Mouse (Mus musculus): Measurements from ENCODE around the gene Oas3. TPM values are rescaled to one million over a fixed set of nuclear protein-coding genes. Genes with fewer than 3 reads are reported as not detected.

Gene Oas3
- polyA plus RNA-seq, 1 experiment from 2014 or later, result 0.34 TPM

GRCm38 (mm10) chr5:120718600-120719378, 58.7 kb downstream of the Oas3 start:
- Histone ChIP-seq H3K4me3 (no peak overlapping the region), H3K36me3 (no peaks in the 10 kb centered on the region), H3K4me1 (replicated peaks) (peaks cover 5% of the 10 kb centered on the region), H3K27me3 (peaks cover 19% of the 10 kb centered on the region), H3K27ac (no peak overlapping the region), H3K9ac (no peak overlapping the region), H3K4me2 (no peak overlapping the region), H3K9me3 (replicated peaks) (no peaks in the 10 kb centered on the region)
- 54% methylated on average over 15 of the region's 15 CpGs for WGBS
- ATAC-seq (replicated peaks; ENCODE audit: insufficient number of reproducible peaks, insufficient read depth, low FRiP score, low read depth), result no peak

GRCm38 (mm10) chr5:120717136-120717535, 60.3 kb downstream of the Oas3 start:
- H3K9ac ChIP-seq, result no peak overlapping the region
- WGBS, result 66% methylated on average over 10 of the region's 10 CpGs
- H3K4me3 ChIP-seq, result no peak overlapping the region
- no peaks in the 10 kb centered on the region for H3K9me3 ChIP-seq (replicated peaks)
- peaks cover 34% of the 10 kb centered on the region for H3K27me3 ChIP-seq
- no peak overlapping the region for H3K27ac ChIP-seq
- 0 out of 2 replicates have a peak, but pooled peaks have one; percentile 20 for ATAC-seq (replicated peaks; ENCODE audit: insufficient number of reproducible peaks, insufficient read depth, low FRiP score, low read depth)
- H3K4me2 ChIP-seq, result no peak overlapping the region
- H3K36me3 ChIP-seq, result no peaks in the 10 kb centered on the region
- peaks cover 5% of the 10 kb centered on the region for H3K4me1 ChIP-seq (replicated peaks)

GRCm38 (mm10) chr5:120714314-120714713, 63.1 kb downstream of the Oas3 start:
- no peak overlapping the region for H3K9ac ChIP-seq
- H3K4me1 ChIP-seq (replicated peaks), result peaks cover 23% of the 10 kb centered on the region
- H3K4me3 ChIP-seq, result no peak overlapping the region
- ATAC-seq (replicated peaks; ENCODE audit: insufficient number of reproducible peaks, insufficient read depth, low FRiP score, low read depth), result no peak
- 3% methylated on average over 16 of the region's 16 CpGs for WGBS
- no peaks in the 10 kb centered on the region for H3K9me3 ChIP-seq (replicated peaks)
- peaks cover 63% of the 10 kb centered on the region for H3K27me3 ChIP-seq
- no peak overlapping the region for H3K4me2 ChIP-seq
- H3K36me3 ChIP-seq, result no peaks in the 10 kb centered on the region
- no peak overlapping the region for H3K27ac ChIP-seq

- Histone ChIP-seq H3K4me2 (no peak overlapping the region), H3K9ac (no peak overlapping the region), H3K4me1 (replicated peaks) (peaks cover 23% of the 10 kb centered on the region), H3K27me3 (peaks cover 79% of the 10 kb centered on the region), H3K4me3 (no peak overlapping the region), H3K9me3 (replicated peaks) (no peaks in the 10 kb centered on the region), H3K27ac (no peak overlapping the region), H3K36me3 (no peaks in the 10 kb centered on the region)
- WGBS, result 68% methylated on average over 8 of the region's 8 CpGs
- ATAC-seq (replicated peaks; ENCODE audit: insufficient number of reproducible peaks, insufficient read depth, low FRiP score, low read depth), result no peak
These were observed 64.7 kb downstream of the Oas3 start for GRCm38 (mm10) chr5:120712721-120713120.

- WGBS, result 33% methylated on average over 3 of the region's 3 CpGs
- no peak for ATAC-seq (replicated peaks; ENCODE audit: insufficient number of reproducible peaks, insufficient read depth, low FRiP score, low read depth)
- peaks cover 23% of the 10 kb centered on the region for H3K4me1 ChIP-seq (replicated peaks)
- peaks cover 87% of the 10 kb centered on the region for H3K27me3 ChIP-seq
- H3K4me2 ChIP-seq, result peak within 1 kb of the TSS; percentile 68
- peak within 1 kb of the TSS; percentile 38 for H3K9ac ChIP-seq
- H3K9me3 ChIP-seq (replicated peaks), result no peaks in the 10 kb centered on the region
- peak within 1 kb of the TSS; percentile 46 for H3K4me3 ChIP-seq
- H3K36me3 ChIP-seq, result no peaks in the 10 kb centered on the region
- no peak within 1 kb of the TSS for H3K27ac ChIP-seq
These were observed 65.6 kb downstream of the Oas3 start, which contains the start of gene Dtx1 for GRCm38 (mm10) chr5:120711827-120712226. TSS of gene Dtx1 (minus strand) at chr5:120711927.

- peak overlapping the region; percentile 46 for H3K4me3 ChIP-seq
- H3K4me1 ChIP-seq (replicated peaks), result peaks cover 26% of the 10 kb centered on the region
- H3K27ac ChIP-seq, result no peak overlapping the region
- peaks cover 92% of the 10 kb centered on the region for H3K27me3 ChIP-seq
- 3% methylated on average over 43 of the region's 43 CpGs for WGBS
- H3K36me3 ChIP-seq, result no peaks in the 10 kb centered on the region
- peak overlapping the region; percentile 68 for H3K4me2 ChIP-seq
- H3K9me3 ChIP-seq (replicated peaks), result no peaks in the 10 kb centered on the region
- peak overlapping the region; percentile 38 for H3K9ac ChIP-seq
- no peak for ATAC-seq (replicated peaks; ENCODE audit: insufficient number of reproducible peaks, insufficient read depth, low FRiP score, low read depth)
These were observed 66.0 kb downstream of the Oas3 start for GRCm38 (mm10) chr5:120711416-120711815.

GRCm38 (mm10) chr5:120710826-120711248, 66.6 kb downstream of the Oas3 start:
- no peaks in the 10 kb centered on the region for H3K36me3 ChIP-seq
- 2% methylated on average over 34 of the region's 34 CpGs for WGBS
- H3K4me2 ChIP-seq, result peak overlapping the region; percentile 68
- H3K9ac ChIP-seq, result peak overlapping the region; percentile 38; the same call in 1 of the 2 replicates
- peaks cover 94% of the 10 kb centered on the region for H3K27me3 ChIP-seq
- H3K4me1 ChIP-seq (replicated peaks), result peaks cover 27% of the 10 kb centered on the region
- no peak for ATAC-seq (replicated peaks; ENCODE audit: insufficient number of reproducible peaks, insufficient read depth, low FRiP score, low read depth)
- peak overlapping the region; percentile 46 for H3K4me3 ChIP-seq
- no peak overlapping the region for H3K27ac ChIP-seq
- H3K9me3 ChIP-seq (replicated peaks), result no peaks in the 10 kb centered on the region

GRCm38 (mm10) chr5:120710161-120710825, 67.2 kb downstream of the Oas3 start:
- Histone ChIP-seq H3K36me3 (no peaks in the 10 kb centered on the region), H3K27ac (no peak overlapping the region), H3K9me3 (replicated peaks) (no peaks in the 10 kb centered on the region), H3K9ac (peak overlapping the region; percentile 38; the same call in 1 of the 2 replicates), H3K4me2 (peak overlapping the region; percentile 68), H3K4me3 (peak overlapping the region; percentile 46), H3K27me3 (peaks cover 95% of the 10 kb centered on the region), H3K4me1 (replicated peaks) (peaks cover 24% of the 10 kb centered on the region)
- ATAC-seq (replicated peaks; ENCODE audit: insufficient number of reproducible peaks, insufficient read depth, low FRiP score, low read depth), result 0 out of 2 replicates have a peak, but pooled peaks have one; percentile 11
- WGBS, result 4% methylated on average over 40 of the region's 40 CpGs

- Histone ChIP-seq H3K4me1 (replicated peaks) (peaks cover 22% of the 10 kb centered on the region), H3K4me3 (no peak overlapping the region), H3K9ac (no peak overlapping the region), H3K36me3 (no peaks in the 10 kb centered on the region), H3K4me2 (0 out of 2 replicates have a peak overlapping the region, but pooled peaks have one; percentile 21), H3K27me3 (peaks cover 92% of the 10 kb centered on the region), H3K9me3 (replicated peaks) (no peaks in the 10 kb centered on the region), H3K27ac (no peak overlapping the region)
- ATAC-seq (replicated peaks; ENCODE audit: insufficient number of reproducible peaks, insufficient read depth, low FRiP score, low read depth), result no peak
- WGBS, result 53% methylated on average over 13 of the region's 13 CpGs
These were observed 70.5 kb downstream of the Oas3 start for GRCm38 (mm10) chr5:120706976-120707375.

- no peak for ATAC-seq (replicated peaks; ENCODE audit: insufficient number of reproducible peaks, insufficient read depth, low FRiP score, low read depth)
- Histone ChIP-seq H3K4me2 (0 out of 2 replicates have a peak overlapping the region, but pooled peaks have one; percentile 21), H3K9me3 (replicated peaks) (no peaks in the 10 kb centered on the region), H3K4me3 (no peak overlapping the region), H3K9ac (no peak overlapping the region), H3K36me3 (no peaks in the 10 kb centered on the region), H3K27ac (no peak overlapping the region), H3K27me3 (peaks cover 92% of the 10 kb centered on the region), H3K4me1 (replicated peaks) (peaks cover 21% of the 10 kb centered on the region)
- 10% methylated on average over 16 of the region's 16 CpGs for WGBS
These were observed 70.9 kb downstream of the Oas3 start for GRCm38 (mm10) chr5:120706541-120706940.

GRCm38 (mm10) chr5:120704421-120704820, 73.0 kb downstream of the Oas3 start:
- Histone ChIP-seq H3K4me2 (no peak overlapping the region), H3K27me3 (peaks cover 92% of the 10 kb centered on the region), H3K9me3 (replicated peaks) (no peaks in the 10 kb centered on the region), H3K36me3 (no peaks in the 10 kb centered on the region), H3K27ac (no peak overlapping the region), H3K9ac (no peak overlapping the region), H3K4me1 (replicated peaks) (peaks cover 4% of the 10 kb centered on the region), H3K4me3 (no peak overlapping the region)
- WGBS, result 44% methylated on average over 6 of the region's 6 CpGs
- no peak for ATAC-seq (replicated peaks; ENCODE audit: insufficient number of reproducible peaks, insufficient read depth, low FRiP score, low read depth)
